Mouse (Mus musculus): Measurements from ENCODE around the gene Kat2b. TPM values are rescaled to one million over a fixed set of nuclear protein-coding genes. Genes with fewer than 3 reads are reported as not detected.

Kat2b gene
- total and polyA plus RNA-seq, 3 experiments: 6.2 to 7.4 TPM; not detected in 1

GRCm38 (mm10) chr17:53619391-53619790, 52.7 kb downstream of the Kat2b start:
- Histone ChIP-seq H3K9ac (ENCODE audit: control insufficient read depth, low read depth, low read length, poor library complexity, severe bottlenecking) (no peak overlapping the region), H3K4me1 (ENCODE audit: control insufficient read depth in 1 of 2, insufficient read depth in 2 of 2, low read length in 2 of 2) (peaks cover 19 to 31% of the 10 kb centered on the region in 2 experiments), H3K27ac (ENCODE audit: control insufficient read depth, low read depth, low read length) (no peak overlapping the region), H3K79me2 (ENCODE audit: control insufficient read depth, insufficient read depth, low read length, poor library complexity) (no peaks in the 10 kb centered on the region), H3K27me3 (ENCODE audit: control insufficient read depth in 1 of 2, insufficient read depth in 2 of 2, low read length in 2 of 2) (no peaks in the 10 kb centered on the region), H3K36me3 (ENCODE audit: control insufficient read depth in 1 of 2, insufficient read depth in 2 of 2, low read length in 2 of 2) (peaks cover 0 to 33% of the 10 kb centered on the region in 2 experiments; a peak in 2 of 4 replicates), H3K9me3 (replicated peaks; ENCODE audit: insufficient read depth, low read length) (no peaks in the 10 kb centered on the region), H3K4me3 (ENCODE audit: control insufficient read depth in 1 of 2, insufficient read depth in 1 of 2, low read depth in 2 of 2, low read length in 2 of 2) (no peak overlapping the region)
- no peak for TF ChIP-seq MEF2A (IDR thresholded peaks at IDR 0.05; ENCODE audit: extremely low read depth, insufficient replicate concordance, low read depth, low read length, poor library complexity, severe bottlenecking)
- TF ChIP-seq RAD21 (IDR thresholded peaks at IDR 0.05; ENCODE audit: low read depth, low read length): no peak
- TF ChIP-seq UBTF (IDR thresholded peaks at IDR 0.05; ENCODE audit: borderline replicate concordance, insufficient read depth, low read depth, low read length): no peak
- no peak for TF ChIP-seq SIN3A (IDR thresholded peaks at IDR 0.05; ENCODE audit: low read length)
- no peak for TF ChIP-seq ZC3H11A (IDR thresholded peaks at IDR 0.05; ENCODE audit: low read depth, low read length)
- no peak for TF ChIP-seq TCF12 (IDR thresholded peaks at IDR 0.05; ENCODE audit: low read depth, low read length)
- no peak for TF ChIP-seq HCFC1 (IDR thresholded peaks at IDR 0.05; ENCODE audit: low read depth, low read length)
- no peak for TF ChIP-seq MYB (IDR thresholded peaks at IDR 0.05; ENCODE audit: low read depth, low read length)
- no peak for TF ChIP-seq RCOR1 (IDR thresholded peaks at IDR 0.05; ENCODE audit: low read depth, low read length)
- no peak for DNase-seq (ENCODE audit: low read depth, low spot score)

DNA sequence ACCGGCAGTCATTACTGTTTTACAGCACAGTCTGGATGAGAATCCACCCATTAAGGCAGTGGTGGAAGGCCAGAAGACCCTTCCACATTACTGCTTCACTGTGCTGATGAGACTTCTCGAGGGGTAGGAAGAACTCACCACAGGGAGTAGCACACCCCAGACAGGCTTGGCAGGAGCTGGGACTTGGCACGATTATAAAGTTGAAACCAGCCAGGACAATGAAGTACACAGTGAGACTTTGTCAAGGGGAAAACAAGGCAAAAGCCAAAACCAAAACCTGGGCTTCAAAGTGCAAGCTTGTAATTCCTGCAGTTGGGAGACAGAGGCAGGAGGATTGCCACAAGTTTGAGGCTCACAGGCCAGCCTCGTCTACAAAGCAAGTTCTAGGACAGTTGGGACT, 54.0 kb downstream of the Kat2b start:
- DNase-seq (ENCODE audit: low read depth, low spot score): no peak
- Histone ChIP-seq H3K9me3 (replicated peaks; ENCODE audit: insufficient read depth, low read length) (no peaks in the 10 kb centered on the region), H3K36me3 (ENCODE audit: control insufficient read depth in 1 of 2, insufficient read depth in 2 of 2, low read length in 2 of 2) (peaks cover 2 to 33% of the 10 kb centered on the region in 2 experiments; a peak in 3 of 4 replicates), H3K4me1 (ENCODE audit: control insufficient read depth in 1 of 2, insufficient read depth in 2 of 2, low read length in 2 of 2) (peaks cover 19 to 31% of the 10 kb centered on the region in 2 experiments), H3K4me3 (ENCODE audit: control insufficient read depth in 1 of 2, insufficient read depth in 1 of 2, low read depth in 2 of 2, low read length in 2 of 2) (no peak overlapping the region), H3K9ac (ENCODE audit: control insufficient read depth, low read depth, low read length, poor library complexity, severe bottlenecking) (no peak overlapping the region), H3K79me2 (ENCODE audit: control insufficient read depth, insufficient read depth, low read length, poor library complexity) (no peaks in the 10 kb centered on the region), H3K27ac (ENCODE audit: control insufficient read depth, low read depth, low read length) (no peak overlapping the region), H3K27me3 (ENCODE audit: control insufficient read depth in 1 of 2, insufficient read depth in 2 of 2, low read length in 2 of 2) (no peaks in the 10 kb centered on the region)
- TF ChIP-seq MEF2A (IDR thresholded peaks at IDR 0.05; ENCODE audit: extremely low read depth, insufficient replicate concordance, low read depth, low read length, poor library complexity, severe bottlenecking) (no peak), TBP (IDR thresholded peaks at IDR 0.05; ENCODE audit: low read depth, low read length) (no peak), CHD2 (IDR thresholded peaks at IDR 0.05; ENCODE audit: low read length) (no peak), SMC3 (IDR thresholded peaks at IDR 0.05; ENCODE audit: low read depth, low read length) (no peak), UBTF (IDR thresholded peaks at IDR 0.05; ENCODE audit: borderline replicate concordance, insufficient read depth, low read depth, low read length) (no peak), RAD21 (IDR thresholded peaks at IDR 0.05; ENCODE audit: low read depth, low read length) (no peak), POLR2A (IDR thresholded peaks at IDR 0.05; ENCODE audit: control insufficient read depth in 1 of 2, insufficient read depth in 1 of 2, low read depth in 1 of 2, low read length in 2 of 2, poor library complexity in 1 of 2) (no peak), MYC (IDR thresholded peaks at IDR 0.05; ENCODE audit: low read depth, low read length) (no peak), HCFC1 (IDR thresholded peaks at IDR 0.05; ENCODE audit: low read depth, low read length) (no peak), USF2 (IDR thresholded peaks at IDR 0.05; ENCODE audit: borderline replicate concordance in 1 of 2, insufficient read depth in 1 of 2, low read depth in 1 of 2, low read length in 2 of 2) (no peak), GATA1 (IDR thresholded peaks at IDR 0.05; ENCODE audit: low read depth, low read length) (no peak), JUND (IDR thresholded peaks at IDR 0.05; ENCODE audit: low read depth, low read length) (no peak), BHLHE40 (IDR thresholded peaks at IDR 0.05; ENCODE audit: borderline replicate concordance, low read depth, low read length) (no peak), POLR2AphosphoS2 (IDR thresholded peaks at IDR 0.05; ENCODE audit: low read length) (no peak), ETS1 (IDR thresholded peaks at IDR 0.05; ENCODE audit: low read depth, low read length) (no peak), GABPA (IDR thresholded peaks at IDR 0.05; ENCODE audit: low read depth, low read length) (no peak), NRF1 (IDR thresholded peaks at IDR 0.05; ENCODE audit: insufficient read depth, low read depth, low read length, poor library complexity, severe bottlenecking) (no peak), E2F4 (IDR thresholded peaks at IDR 0.05; ENCODE audit: borderline replicate concordance, low read depth, low read length) (no peak), ZC3H11A (IDR thresholded peaks at IDR 0.05; ENCODE audit: low read depth, low read length) (no peak)

Measured in MEL (cell line).